Mouse (Mus musculus) liver, postnatal 0 days (tissue): ENCODE measurements around the gene Ipmk. TPM values are rescaled to one million over a fixed set of nuclear protein-coding genes. Genes with fewer than 3 reads are reported as not detected.

ENCODE experiments used
- ATAC-seq: fragments of 200-750 bp; cut with Nextera tagmentation; 2 replicates; pipeline ENCODE4 v1.8.0; 2017; ENCODE audit warnings: mild to moderate bottlenecking, moderate library complexity
- DNase-seq: peaks from one replicate; pipeline ENCODE4 v3.0.0-alpha.2; 2016
- H3K27ac ChIP-seq: fragments of 300-500 bp; sonication (generic); 2 replicates; pipeline ENCODE4 v1.5.1; 2014; ENCODE audit warnings: antibody characterized with exemption, moderate library complexity, mild to moderate bottlenecking, low read depth
- H3K27me3 ChIP-seq: fragments of 300-500 bp; sonication (generic); 2 replicates; pipeline ENCODE4 v1.6.1; 2014; ENCODE audit warnings: low read length, control low read depth, mixed read lengths; ENCODE audit not compliant: insufficient read depth
- H3K36me3 ChIP-seq: fragments of 300-500 bp; sonication (generic); replicated peaks from 2 replicates; pipeline ENCODE4 v1.6.1; 2014; ENCODE audit warnings: mild to moderate bottlenecking, control low read depth, low read length, moderate library complexity, mixed read lengths; ENCODE audit not compliant: insufficient read depth
- H3K4me1 ChIP-seq: fragments of 300-500 bp; sonication (generic); 2 replicates; pipeline ENCODE4 v1.6.1; 2014; ENCODE audit warnings: antibody characterized with exemption, mild to moderate bottlenecking, control low read depth; ENCODE audit not compliant: insufficient read depth
- H3K4me2 ChIP-seq: fragments of 300-500 bp; sonication (generic); 2 replicates; pipeline ENCODE4 v1.6.1; 2014; ENCODE audit warnings: low read depth, mild to moderate bottlenecking, low read length, moderate library complexity, mixed read lengths
- H3K4me3 ChIP-seq: fragments of 300-500 bp; sonication (generic); 2 replicates; pipeline ENCODE4 v1.5.1; 2014; ENCODE audit warnings: low read depth, low read length
- H3K9ac ChIP-seq: fragments of 300-500 bp; sonication (generic); replicated peaks from 2 replicates; pipeline ENCODE4 v1.6.1; 2014; ENCODE audit warnings: mild to moderate bottlenecking, moderate library complexity
- H3K9me3 ChIP-seq: fragments of 300-500 bp; sonication (generic); 2 replicates; pipeline ENCODE4 v1.6.1; 2016; ENCODE audit warnings: mild to moderate bottlenecking, control low read depth, low read length, mixed read lengths
- CTCF ChIP-seq: sonication (generic); IDR thresholded peaks from 2 replicates; pipeline ENCODE4 v1.5.1; 2016; ENCODE audit warnings: antibody characterized with exemption, low read depth
- EP300 ChIP-seq: IDR thresholded peaks from 2 replicates; pipeline ENCODE4 v1.6.1; 2016; ENCODE audit warnings: antibody characterized with exemption, low read depth, mild to moderate bottlenecking
- WGBS: fragments of 180-500 bp; shearing (Covaris S2); extraction: QIAGEN DNeasy Blood & Tissue Kit; methylation state at CpG from one replicate; pipeline ENCODE4 v1.1.7; 2014; ENCODE audit not compliant: insufficient replicate concordance; 5-methylcytosine and 5-hydroxymethylcytosine counted together
- polyA plus RNA-seq: library from polyadenylated mRNA; unstranded; fragments of >200 nt; fragmentation: Nextera tagmentation; extraction: Ambion mirVana; gene quantifications from 2 replicates; pipeline ENCODE4 v1.2.1, GENCODE M21; 2015

Ipmk gene
- polyA plus RNA-seq, 1 experiment from 2014 or later, result 9.4 TPM

- no peak for TF ChIP-seq EP300
- TF ChIP-seq CTCF, result no peak
- Histone ChIP-seq H3K27ac (no peak overlapping the region), H3K9me3 (no peaks in the 10 kb centered on the region), H3K4me3 (no peak overlapping the region), H3K27me3 (no peaks in the 10 kb centered on the region), H3K9ac (no peak overlapping the region), H3K36me3 (peaks cover 27% of the 10 kb centered on the region), H3K4me2 (no peak overlapping the region), H3K4me1 (peaks cover 4% of the 10 kb centered on the region; the same call in 1 of the 2 replicates)
- no peak for DNase-seq
- ATAC-seq, result no peak
- WGBS, result 71% methylated on average over 6 of the region's 6 CpGs
These were observed 19.2 kb upstream of the Ipmk start for GRCm38 (mm10) chr10:71328382-71328781.

DNA sequence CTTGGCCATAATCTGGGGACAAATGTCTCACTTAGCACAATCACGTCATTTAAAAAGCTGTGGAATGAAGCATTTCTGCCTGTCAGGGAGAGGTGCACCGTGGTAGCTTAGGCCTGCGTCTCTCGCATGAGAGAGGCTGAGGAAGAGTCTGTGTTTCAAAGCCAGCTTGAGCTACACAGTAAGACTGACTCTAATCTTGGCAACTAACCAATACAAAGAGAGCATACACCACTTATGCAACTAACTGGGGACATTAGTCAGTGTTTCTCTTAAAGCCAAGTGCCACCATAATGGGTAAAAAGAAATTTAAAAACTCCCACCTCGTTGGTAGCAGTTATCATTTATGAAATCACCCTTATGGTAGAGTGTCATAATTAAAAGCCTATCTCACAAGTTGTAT is 18.7 kb upstream of the Ipmk start:
- Histone ChIP-seq H3K4me1 (peaks cover 4% of the 10 kb centered on the region; the same call in 1 of the 2 replicates), H3K36me3 (peaks cover 32% of the 10 kb centered on the region), H3K27me3 (no peaks in the 10 kb centered on the region), H3K4me2 (no peak overlapping the region), H3K27ac (no peak overlapping the region; the same call in 1 of the 2 replicates), H3K9ac (no peak overlapping the region), H3K4me3 (no peak overlapping the region), H3K9me3 (no peaks in the 10 kb centered on the region)
- 71% methylated on average over 5 of the region's 5 CpGs for WGBS
- DNase-seq (no peak), ATAC-seq (peak; percentile 70)
- TF ChIP-seq CTCF, result no peak
- TF ChIP-seq EP300, result no peak

DNA sequence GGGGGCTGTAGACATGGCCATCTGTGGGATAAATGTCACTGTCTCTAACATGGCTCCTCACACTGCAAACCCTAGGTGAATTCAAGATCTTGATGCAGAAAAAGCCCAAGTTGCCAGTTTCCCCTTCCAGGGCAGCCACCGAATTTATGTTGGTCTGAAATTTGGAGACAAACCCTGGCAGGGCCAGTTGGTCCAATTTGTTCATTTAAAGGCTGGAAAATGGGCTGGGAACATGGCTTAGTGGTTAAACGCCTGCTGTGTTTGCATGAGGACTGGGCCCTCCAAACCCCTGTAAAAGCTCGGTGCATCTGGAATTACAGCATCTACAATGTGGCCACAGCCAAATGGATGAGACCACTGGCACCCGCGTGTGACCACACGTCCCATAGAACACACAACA is 18.3 kb upstream of the Ipmk start:
- H3K4me1 ChIP-seq, result peaks cover 4% of the 10 kb centered on the region; the same call in 1 of the 2 replicates
- H3K4me2 ChIP-seq, result no peak overlapping the region
- H3K9ac ChIP-seq, result no peak overlapping the region
- 89% methylated on average over 6 of the region's 6 CpGs for WGBS
- H3K4me3 ChIP-seq, result no peak overlapping the region
- no peak for DNase-seq
- H3K36me3 ChIP-seq, result peaks cover 34% of the 10 kb centered on the region
- TF ChIP-seq EP300 (no peak), CTCF (no peak)
- no peak overlapping the region; the same call in 1 of the 2 replicates for H3K27ac ChIP-seq
- H3K9me3 ChIP-seq, result no peaks in the 10 kb centered on the region
- no peaks in the 10 kb centered on the region for H3K27me3 ChIP-seq
- no peak for ATAC-seq

DNA sequence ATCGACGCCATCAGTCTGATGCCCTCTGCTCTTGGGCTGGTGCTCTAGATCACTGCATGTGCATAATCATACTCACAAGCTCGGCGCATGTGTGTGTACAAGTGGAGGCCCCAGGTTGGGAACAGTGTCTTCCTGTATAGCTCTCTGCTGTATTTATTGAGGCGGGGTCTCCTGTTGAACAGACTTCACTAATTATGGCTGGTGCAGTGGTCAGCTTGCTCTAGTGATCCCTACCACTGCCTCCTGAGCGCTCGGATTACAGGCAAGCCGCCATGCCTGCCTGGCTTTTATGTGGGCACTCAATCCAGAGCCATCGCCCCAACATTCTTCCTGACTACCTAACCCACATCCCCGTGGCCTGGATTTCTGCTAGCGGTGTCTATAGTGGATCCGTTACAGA is 17.5 kb upstream of the Ipmk start:
- H3K27me3 ChIP-seq, result no peaks in the 10 kb centered on the region
- WGBS, result 92% methylated on average over 12 of the region's 12 CpGs
- peaks cover 4% of the 10 kb centered on the region; the same call in 1 of the 2 replicates for H3K4me1 ChIP-seq
- no peak for DNase-seq
- H3K9ac ChIP-seq, result no peak overlapping the region
- no peak for ATAC-seq
- TF ChIP-seq CTCF (no peak), EP300 (no peak)
- H3K9me3 ChIP-seq, result no peaks in the 10 kb centered on the region
- H3K4me3 ChIP-seq, result no peak overlapping the region
- H3K36me3 ChIP-seq, result peaks cover 36% of the 10 kb centered on the region
- H3K27ac ChIP-seq, result no peak overlapping the region
- H3K4me2 ChIP-seq, result no peak overlapping the region

DNA sequence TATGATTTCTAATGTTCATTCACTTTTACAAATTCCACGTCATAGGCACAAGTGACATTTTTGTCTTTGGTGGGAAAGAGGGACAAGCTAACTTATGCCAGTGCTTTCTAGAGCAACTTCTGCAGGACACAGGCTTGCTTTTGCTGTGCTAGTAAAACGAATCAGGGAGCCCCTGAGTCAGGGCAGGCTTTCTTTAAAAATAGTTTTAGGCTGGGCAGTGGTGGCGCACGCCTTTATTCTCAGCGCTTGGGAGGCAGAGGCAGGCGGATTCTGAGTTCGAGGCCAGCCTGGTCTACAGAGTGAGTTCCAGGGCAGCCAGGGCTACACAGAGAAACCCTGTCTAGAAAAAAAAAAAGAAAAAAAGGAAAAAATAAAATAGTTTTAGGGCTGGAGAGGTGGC is 15.7 kb upstream of the Ipmk start:
- no peak overlapping the region for H3K4me3 ChIP-seq
- H3K27ac ChIP-seq, result no peak overlapping the region
- no peak overlapping the region for H3K9ac ChIP-seq
- no peak overlapping the region for H3K4me2 ChIP-seq
- H3K9me3 ChIP-seq, result no peaks in the 10 kb centered on the region
- DNase-seq, result no peak
- no peaks in the 10 kb centered on the region for H3K27me3 ChIP-seq
- TF ChIP-seq EP300, result no peak
- no peak for ATAC-seq
- peaks cover 45% of the 10 kb centered on the region for H3K36me3 ChIP-seq
- peaks cover 4% of the 10 kb centered on the region; the same call in 1 of the 2 replicates for H3K4me1 ChIP-seq
- WGBS, result 88% methylated on average over 7 of the region's 7 CpGs

- Histone ChIP-seq H3K36me3 (peaks cover 46% of the 10 kb centered on the region), H3K4me2 (no peak overlapping the region), H3K27ac (no peak overlapping the region), H3K4me3 (no peak overlapping the region), H3K9ac (no peak overlapping the region), H3K27me3 (no peaks in the 10 kb centered on the region), H3K9me3 (no peaks in the 10 kb centered on the region), H3K4me1 (peaks cover 4% of the 10 kb centered on the region; the same call in 1 of the 2 replicates)
- peak; percentile 37; the same call in 1 of the 2 replicates for ATAC-seq
- peak; percentile 48 for TF ChIP-seq CTCF
- no peak for TF ChIP-seq EP300
- WGBS, result 83% methylated on average over 4 of the region's 4 CpGs
- no peak for DNase-seq
These were observed 15.2 kb upstream of the Ipmk start for GRCm38 (mm10) chr10:71332376-71332775.

GRCm38 (mm10) chr10:71332859-71333258 is 14.7 kb upstream of the Ipmk start:
- ATAC-seq (no peak), DNase-seq (no peak)
- no peak overlapping the region for H3K9ac ChIP-seq
- no peaks in the 10 kb centered on the region for H3K9me3 ChIP-seq
- H3K27ac ChIP-seq, result no peak overlapping the region
- 91% methylated on average over 9 of the region's 9 CpGs for WGBS
- H3K4me1 ChIP-seq, result peaks cover 4% of the 10 kb centered on the region; the same call in 1 of the 2 replicates
- peaks cover 46% of the 10 kb centered on the region for H3K36me3 ChIP-seq
- no peak overlapping the region for H3K4me3 ChIP-seq
- H3K4me2 ChIP-seq, result no peak overlapping the region
- no peaks in the 10 kb centered on the region for H3K27me3 ChIP-seq
- TF ChIP-seq CTCF (no peak), EP300 (no peak)
